Mouse (Mus musculus) spleen, adult 2 months (tissue): ENCODE data around the gene Gm20834. TPM values are rescaled to one million over a fixed set of nuclear protein-coding genes. Genes with fewer than 3 reads are reported as not detected.
"Not testable (repeated sequence)": the region's sequence is repeated elsewhere in the genome, so short reads cannot be mapped to it uniquely, and the experiment has no call there.

Experiments used
- DNase-seq, 2 experiments: peaks; one replicate each; pipeline versions ENCODE4 v3.0.0 to v3.0.0-alpha.2; 2012 to 2021; ENCODE audit warnings: low spot score in 2 of 2, low read depth in 1 of 2
- H3K27ac ChIP-seq: fragments of 200-500 bp; 2 replicates; pipeline ENCODE4 v1.5.1; 2012; ENCODE audit warnings: low read length, inconsistent platforms; ENCODE audit not compliant: insufficient read depth
- H3K27me3 ChIP-seq: fragments of 200-500 bp; 2 replicates; pipeline ENCODE4 v1.6.1; 2012; ENCODE audit warnings: mild to moderate bottlenecking, moderate library complexity, low read length, inconsistent platforms; ENCODE audit not compliant: control insufficient read depth, insufficient read depth
- H3K36me3 ChIP-seq: fragments of 200-500 bp; 2 replicates; pipeline ENCODE4 v1.6.1; 2012; ENCODE audit warnings: mild to moderate bottlenecking, low read length, inconsistent platforms; ENCODE audit not compliant: control insufficient read depth, insufficient read depth
- H3K4me1 ChIP-seq: fragments of 200-500 bp; 2 replicates; pipeline ENCODE4 v1.6.1; 2011; ENCODE audit warnings: inconsistent platforms; ENCODE audit not compliant: control insufficient read depth, insufficient read depth, insufficient read length
- H3K4me3 ChIP-seq: fragments of 200-500 bp; 2 replicates; pipeline ENCODE4 v1.5.1; 2011; ENCODE audit warnings: mild to moderate bottlenecking, inconsistent platforms; ENCODE audit not compliant: insufficient read depth, insufficient read length; ENCODE audit errors: extremely low read depth
- WGBS: fragments of 180-500 bp; shearing (Covaris S2); methylation state at CpG from one replicate; pipeline ENCODE4 v1.1.7; 2018; 5-methylcytosine and 5-hydroxymethylcytosine counted together
- polyA plus RNA-seq: library from polyadenylated mRNA; depleted of rRNA; stranded (reverse); fragments of >200 nt; gene quantifications from 2 replicates; pipeline ENCODE4 v1.2.3, GENCODE M21; 2012; rRNA removed

Gm20834 gene
- not detected in 2 replicates for polyA plus RNA-seq

DNA sequence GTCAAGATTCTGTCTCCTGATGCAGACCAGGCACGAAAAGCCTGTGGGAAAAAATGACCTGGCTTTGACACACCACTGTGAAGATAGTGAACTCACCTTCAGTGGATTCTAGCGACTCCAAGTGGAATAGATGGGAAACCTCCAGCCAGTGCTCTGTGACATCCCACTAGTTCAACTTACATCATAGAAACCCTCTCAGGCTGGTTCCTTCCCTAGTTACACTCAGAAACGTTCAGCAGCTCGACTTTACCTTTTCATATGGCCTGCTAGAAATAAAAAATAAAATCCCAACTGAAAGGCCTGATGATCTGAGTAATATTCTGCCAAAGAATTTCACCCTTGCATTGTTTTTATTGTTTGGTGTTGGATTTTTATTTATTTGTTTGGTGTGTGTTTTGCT, at the start of gene Gm20834:
Gene Gm20834 (minus strand): TSS at position 101 of the 400 bp plus-strand sequence.
- not testable (repeated sequence) for H3K36me3 ChIP-seq, H3K27me3 ChIP-seq, DNase-seq, H3K27ac ChIP-seq, H3K4me3 ChIP-seq, H3K4me1 ChIP-seq
- 44% methylated on average over 4 of the region's 4 CpGs for WGBS

Other genes starting within 250 kb of the Gm20834 start
- not detected in 2 replicates for gene Gm21310, start 177.4 kb downstream of the Gm20834 start, polyA plus RNA-seq
- not detected in 2 replicates for gene Gm28510, start 88.1 kb upstream of the Gm20834 start, polyA plus RNA-seq
- not detected in 2 replicates for gene Gm20737, start 211.5 kb upstream of the Gm20834 start, polyA plus RNA-seq
- not detected in 2 replicates for gene Gm21775, start 228.9 kb upstream of the Gm20834 start, polyA plus RNA-seq